ENCODE assay signal across 17 mouse cellular contexts in genomic region chr3:152831377-152831776, GRCm38 (mm10).
DNase-seq lines count a peak whose midpoint lies in the region; ATAC-seq and TF ChIP-seq lines count a peak whose summit lies in the region.
"Had no signal": no experiment of that assay in that cellular context is flagged by ENCODE, and none has a peak within 500 bp of the region (broad histone marks: within the 10 kb centered on the region; RNA-seq: fewer than 3 reads in every experiment).

No protein-coding gene starts in this region.

- no peak overlapping the region for H3K4me2 ChIP-seq in kidney, embryonic 15.5 days
- H3K4me2 ChIP-seq in midbrain, embryonic 11.5 days: no peak overlapping the region
- H3K4me2 ChIP-seq: embryonic facial prominence, embryonic 12.5 days; heart, embryonic 15.5 days; intestine, embryonic 15.5 days; liver, embryonic 11.5 days; neural tube, embryonic 15.5 days had no signal

- no peak overlapping the region for H3K9ac ChIP-seq in kidney, embryonic 15.5 days
- no peak overlapping the region for H3K9ac ChIP-seq in midbrain, embryonic 11.5 days (ENCODE audit: low read length)
- H3K9ac ChIP-seq: embryonic facial prominence, embryonic 12.5 days; heart, embryonic 15.5 days; intestine, embryonic 15.5 days; neural tube, embryonic 15.5 days had no signal

- no peak for TF ChIP-seq CTCF in brain, embryonic 14.5 days (IDR thresholded peaks at IDR 0.05; ENCODE audit: borderline replicate concordance, extremely low read depth, insufficient read depth, insufficient read length)
- no peak for TF ChIP-seq CTCF in gastrocnemius, adult 2 months (IDR thresholded peaks at IDR 0.05)

- no peak for TF ChIP-seq POLR2A in brain, embryonic 14.5 days (IDR thresholded peaks at IDR 0.05; ENCODE audit: borderline replicate concordance, extremely low read depth, insufficient read depth, insufficient read length, poor library complexity, severe bottlenecking)

- no peak overlapping the region for H3K4me3 ChIP-seq in kidney, embryonic 15.5 days (replicated peaks)
- H3K4me3 ChIP-seq in midbrain, embryonic 11.5 days (ENCODE audit: low read depth, low read length): no peak overlapping the region
- no peak overlapping the region for H3K4me3 ChIP-seq in gastrocnemius, adult 2 months
- H3K4me3 ChIP-seq: embryonic facial prominence, embryonic 12.5 days; heart, embryonic 15.5 days; intestine, embryonic 15.5 days; megakaryocyte, embryonic 14.5 days; neural tube, embryonic 15.5 days had no signal

- H3K9me3 ChIP-seq in kidney, embryonic 15.5 days (replicated peaks): no peaks in the 10 kb centered on the region
- H3K9me3 ChIP-seq in midbrain, embryonic 11.5 days (ENCODE audit: control insufficient read depth, low read length): no peaks in the 10 kb centered on the region
- H3K9me3 ChIP-seq: embryonic facial prominence, embryonic 12.5 days; G1E; heart, embryonic 15.5 days; intestine, embryonic 15.5 days; neural tube, embryonic 15.5 days had no signal

- intact Hi-C loops in heart, postnatal 36 days (cut with DNase I): no loop called here
- intact Hi-C loops in gastrocnemius, adult 2 months (cut with DNase I): no loop called here

- peaks cover 12% of the 10 kb centered on the region; the same call in 1 of the 2 replicates for H3K4me1 ChIP-seq in kidney, embryonic 15.5 days
- no peaks in the 10 kb centered on the region for H3K4me1 ChIP-seq in midbrain, embryonic 11.5 days (ENCODE audit: control insufficient read depth, insufficient read depth, low read length)
- H3K4me1 ChIP-seq: embryonic facial prominence, embryonic 12.5 days; heart, embryonic 15.5 days; intestine, embryonic 15.5 days had no signal

- H3K27ac ChIP-seq in kidney, embryonic 15.5 days: no peak overlapping the region
- no peak overlapping the region for H3K27ac ChIP-seq in midbrain, embryonic 11.5 days (ENCODE audit: low read depth, low read length)
- no peak overlapping the region for H3K27ac ChIP-seq in gastrocnemius, adult 2 months
- H3K27ac ChIP-seq: embryonic facial prominence, embryonic 12.5 days; heart, embryonic 15.5 days; intestine, embryonic 15.5 days; neural tube, embryonic 15.5 days had no signal

- 71% methylated on average over 3 of the region's 3 CpGs for WGBS in kidney, embryonic 15.5 days
- 83% methylated on average over 3 of the region's 3 CpGs for WGBS in midbrain, embryonic 11.5 days

- DNase-seq in heart, adult 11 months: peak; percentile 33
- DNase-seq in heart, postnatal 36 days: no peak
- DNase-seq in kidney, adult 9 months: peak; percentile 29
- peak; percentile 12 for DNase-seq in 416B (ENCODE audit: low read depth)
- DNase-seq in brain, embryonic 14.5 days (ENCODE audit: low read depth): peak; percentile 50
- DNase-seq in midbrain, embryonic 11.5 days (ENCODE audit: low spot score, missing footprints): no peak
- DNase-seq in gastrocnemius, adult 2 months: no peak
- DNase-seq: cerebellum, postnatal 36 days; layer of hippocampus, adult 9-11 months had no signal

- H3K27me3 ChIP-seq in kidney, embryonic 15.5 days: no peaks in the 10 kb centered on the region
- no peaks in the 10 kb centered on the region for H3K27me3 ChIP-seq in midbrain, embryonic 11.5 days (ENCODE audit: control insufficient read depth, insufficient read depth, low read length)
- H3K27me3 ChIP-seq: embryonic facial prominence, embryonic 12.5 days; heart, embryonic 15.5 days; intestine, embryonic 15.5 days; neural tube, embryonic 15.5 days had no signal

- no peak for ATAC-seq in kidney, embryonic 15.5 days (replicated peaks; ENCODE audit: low FRiP score)
- no peak for ATAC-seq in midbrain, embryonic 11.5 days (ENCODE audit: low FRiP score)
- ATAC-seq: intestine, embryonic 15.5 days had no signal

- H3K36me3 ChIP-seq in kidney, embryonic 15.5 days: no peaks in the 10 kb centered on the region
- H3K36me3 ChIP-seq in midbrain, embryonic 11.5 days (ENCODE audit: control insufficient read depth, insufficient read depth, low read length): no peaks in the 10 kb centered on the region
- H3K36me3 ChIP-seq: embryonic facial prominence, embryonic 12.5 days; G1E; heart, embryonic 15.5 days; intestine, embryonic 15.5 days; neural tube, embryonic 15.5 days had no signal

Comparison
In these comparisons a context has a peak if more than half of its experiments do, and no peak if none do; other contexts are left out.
1. DNase-seq: peak in heart, adult 11 months (single experiment), kidney, adult 9 months (single experiment), 416B (single experiment) and brain, embryonic 14.5 days (single experiment); none in heart, postnatal 36 days (0 of 2), midbrain, embryonic 11.5 days (single experiment) and gastrocnemius, adult 2 months (single experiment).